Mouse (Mus musculus): ENCODE measurements around the gene Pik3r5. TPM values are rescaled to one million over a fixed set of nuclear protein-coding genes. Genes with fewer than 3 reads are reported as not detected.

Pik3r5 gene
- polyA plus RNA-seq, 1 experiment from 2014 or later, result 0.21 TPM

DNA sequence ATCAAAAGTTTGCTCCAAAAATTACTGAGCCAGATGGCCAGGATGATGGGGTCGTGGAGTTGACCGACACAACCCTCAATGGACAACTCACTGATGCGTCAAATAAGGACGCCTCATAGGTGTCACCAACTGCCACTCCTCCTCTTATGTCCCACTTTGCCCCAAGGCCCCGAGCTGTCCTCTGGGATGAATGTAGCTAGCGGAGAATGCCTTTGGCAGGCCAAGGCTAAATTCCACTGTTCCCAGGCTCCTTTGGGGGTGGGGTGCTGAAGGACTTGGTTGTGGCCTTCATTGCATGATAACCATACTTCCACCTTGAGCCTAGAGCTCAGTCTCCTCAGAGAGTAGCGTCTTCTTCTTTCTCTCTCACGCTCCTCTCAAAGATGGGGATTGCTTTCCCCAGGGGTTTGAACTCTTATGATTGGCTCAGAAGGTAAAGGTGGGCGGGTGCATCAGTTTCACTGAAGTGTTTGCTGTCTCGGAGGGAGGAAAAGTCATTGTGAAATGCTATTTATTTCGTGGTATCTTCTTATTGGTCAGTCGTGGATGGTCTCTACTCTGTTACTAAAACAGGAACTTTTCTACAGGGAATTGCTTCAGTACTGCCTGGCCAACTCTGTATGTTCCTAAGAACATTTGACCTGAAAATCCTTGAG, 11.2 kb downstream of the Pik3r5 start:
- DNase-seq (ENCODE audit: low spot score) (no peak), ATAC-seq (replicated peaks; ENCODE audit: low FRiP score, low read depth) (no peak)
- no peak for TF ChIP-seq CTCF (IDR thresholded peaks at IDR 0.05; ENCODE audit: low read depth)
- Histone ChIP-seq H3K4me3 (replicated peaks; ENCODE audit: low read depth, low read length) (no peak overlapping the region), H3K4me2 (ENCODE audit: low read length) (no peak overlapping the region), H3K9me3 (replicated peaks; ENCODE audit: low read length) (no peaks in the 10 kb centered on the region), H3K36me3 (ENCODE audit: insufficient read depth, low read length) (no peaks in the 10 kb centered on the region), H3K4me1 (replicated peaks; ENCODE audit: insufficient read depth, low read length) (no peaks in the 10 kb centered on the region), H3K27me3 (ENCODE audit: insufficient read depth, low read length) (no peaks in the 10 kb centered on the region), H3K27ac (no peak overlapping the region), H3K9ac (ENCODE audit: low read depth, low read length) (no peak overlapping the region)
- 73% methylated on average over 12 of the region's 12 CpGs for WGBS

- DNase-seq (ENCODE audit: low spot score), result no peak
- no peaks in the 10 kb centered on the region for H3K27me3 ChIP-seq (ENCODE audit: insufficient read depth, low read length)
- peaks cover under 1% of the 10 kb centered on the region; the same call in 1 of the 2 replicates for H3K4me1 ChIP-seq (replicated peaks; ENCODE audit: insufficient read depth, low read length)
- no peak overlapping the region for H3K9ac ChIP-seq (ENCODE audit: low read depth, low read length)
- no peak overlapping the region for H3K4me3 ChIP-seq (replicated peaks; ENCODE audit: low read depth, low read length)
- H3K9me3 ChIP-seq (replicated peaks; ENCODE audit: low read length), result no peaks in the 10 kb centered on the region
- ATAC-seq (replicated peaks; ENCODE audit: low FRiP score, low read depth), result no peak
- no peak overlapping the region for H3K4me2 ChIP-seq (ENCODE audit: low read length)
- H3K27ac ChIP-seq, result no peak overlapping the region
- no peak for TF ChIP-seq CTCF (IDR thresholded peaks at IDR 0.05; ENCODE audit: low read depth)
- H3K36me3 ChIP-seq (ENCODE audit: insufficient read depth, low read length), result no peaks in the 10 kb centered on the region
- 80% methylated on average over 4 of the region's 4 CpGs for WGBS
Observed at GRCm38 (mm10) chr11:68445901-68446300, 14.0 kb downstream of the Pik3r5 start.

DNA sequence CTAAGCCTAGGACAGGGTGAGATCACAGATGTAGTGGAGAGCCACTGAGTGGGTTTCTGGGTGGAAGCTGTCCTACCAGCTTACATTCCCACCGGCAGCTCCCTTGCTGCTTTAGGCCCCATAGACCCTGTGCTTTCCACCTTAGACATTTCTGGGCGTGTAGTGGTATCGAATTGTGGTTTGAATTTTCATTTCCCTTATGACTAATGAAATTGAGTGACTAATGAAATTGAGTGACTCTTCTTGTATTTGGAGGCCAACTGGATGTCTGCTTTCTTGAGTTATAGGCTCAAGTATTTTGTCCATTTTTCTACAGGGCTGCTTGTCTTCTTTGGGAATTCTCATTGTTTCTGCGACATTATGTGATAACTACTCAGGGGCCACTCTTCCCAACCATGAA, 14.6 kb downstream of the Pik3r5 start:
- WGBS, result 92% methylated on average over 4 of the region's 4 CpGs

DNA sequence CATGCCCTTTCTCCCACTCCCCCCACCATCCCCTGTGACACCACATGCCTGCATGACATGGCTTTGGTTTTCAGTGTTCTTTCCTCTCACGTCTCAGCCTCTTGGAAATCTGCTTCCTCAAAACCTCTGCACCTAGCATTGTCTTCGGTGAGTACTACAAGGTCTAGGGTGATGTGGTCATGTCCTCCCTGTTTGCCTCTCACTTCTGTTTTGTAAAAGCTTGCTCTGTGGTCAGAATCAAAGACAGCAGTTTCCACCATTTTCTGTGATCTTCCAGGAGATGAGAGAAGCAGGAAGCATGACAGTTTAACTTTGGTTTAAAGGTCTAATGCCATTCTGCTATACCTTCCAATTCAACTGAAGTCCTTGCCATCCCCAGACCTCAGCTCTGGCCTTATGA, 15.3 kb downstream of the Pik3r5 start:
- H3K4me2 ChIP-seq (ENCODE audit: low read length), result no peak overlapping the region
- ATAC-seq (replicated peaks; ENCODE audit: low FRiP score, low read depth) (no peak), DNase-seq (ENCODE audit: low spot score) (no peak)
- no peak overlapping the region for H3K9ac ChIP-seq (ENCODE audit: low read depth, low read length)
- no peak for TF ChIP-seq CTCF (IDR thresholded peaks at IDR 0.05; ENCODE audit: low read depth)
- no peaks in the 10 kb centered on the region for H3K27me3 ChIP-seq (ENCODE audit: insufficient read depth, low read length)
- no peaks in the 10 kb centered on the region for H3K9me3 ChIP-seq (replicated peaks; ENCODE audit: low read length)
- no peak overlapping the region for H3K27ac ChIP-seq
- H3K4me3 ChIP-seq (replicated peaks; ENCODE audit: low read depth, low read length), result no peak overlapping the region
- H3K36me3 ChIP-seq (ENCODE audit: insufficient read depth, low read length), result no peaks in the 10 kb centered on the region
- 92% methylated on average over 2 of the region's 2 CpGs for WGBS
- H3K4me1 ChIP-seq (replicated peaks; ENCODE audit: insufficient read depth, low read length), result peaks cover 4% of the 10 kb centered on the region; the same call in 1 of the 2 replicates

More for the DNA sequence above, 14.6 kb downstream of the Pik3r5 start:
- Histone ChIP-seq H3K4me3 (replicated peaks; ENCODE audit: low read depth, low read length) (no peak overlapping the region), H3K27ac (no peak overlapping the region), H3K4me2 (ENCODE audit: low read length) (no peak overlapping the region), H3K9ac (ENCODE audit: low read depth, low read length) (no peak overlapping the region), H3K4me1 (replicated peaks; ENCODE audit: insufficient read depth, low read length) (peaks cover 4% of the 10 kb centered on the region; the same call in 1 of the 2 replicates), H3K9me3 (replicated peaks; ENCODE audit: low read length) (no peaks in the 10 kb centered on the region), H3K27me3 (ENCODE audit: insufficient read depth, low read length) (no peaks in the 10 kb centered on the region), H3K36me3 (ENCODE audit: insufficient read depth, low read length) (no peaks in the 10 kb centered on the region)
- DNase-seq (ENCODE audit: low spot score), result no peak
- TF ChIP-seq CTCF (IDR thresholded peaks at IDR 0.05; ENCODE audit: low read depth), result no peak
- ATAC-seq (replicated peaks; ENCODE audit: low FRiP score, low read depth), result no peak

DNA sequence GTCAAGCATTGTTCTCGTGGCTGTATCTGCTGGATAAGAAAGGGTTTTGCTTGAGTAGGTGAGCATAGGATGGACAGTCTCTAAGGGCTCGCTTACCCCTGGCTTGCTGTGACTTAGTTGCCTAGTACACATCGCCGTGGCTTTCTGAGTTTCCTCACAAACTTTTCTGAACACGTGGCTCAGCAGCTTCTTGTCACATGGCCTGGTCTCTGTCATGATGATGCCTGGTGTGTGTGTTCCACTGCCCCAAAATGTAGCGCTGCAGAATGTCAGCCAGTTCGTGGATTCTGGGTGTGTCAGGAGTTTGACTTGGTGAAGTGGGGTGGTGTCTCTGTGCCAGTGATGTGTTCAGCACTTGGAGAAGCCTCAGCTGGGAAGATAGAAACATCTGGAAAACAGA, 16.4 kb downstream of the Pik3r5 start:
- H3K9ac ChIP-seq (ENCODE audit: low read depth, low read length), result no peak overlapping the region
- no peak overlapping the region for H3K4me2 ChIP-seq (ENCODE audit: low read length)
- WGBS, result 84% methylated on average over 7 of the region's 7 CpGs
- H3K4me3 ChIP-seq (replicated peaks; ENCODE audit: low read depth, low read length), result no peak overlapping the region
- H3K27me3 ChIP-seq (ENCODE audit: insufficient read depth, low read length), result no peaks in the 10 kb centered on the region
- no peak for TF ChIP-seq CTCF (IDR thresholded peaks at IDR 0.05; ENCODE audit: low read depth)
- ATAC-seq (replicated peaks; ENCODE audit: low FRiP score, low read depth), result no peak
- peaks cover 4% of the 10 kb centered on the region; the same call in 1 of the 2 replicates for H3K4me1 ChIP-seq (replicated peaks; ENCODE audit: insufficient read depth, low read length)
- H3K9me3 ChIP-seq (replicated peaks; ENCODE audit: low read length), result no peaks in the 10 kb centered on the region
- no peak for DNase-seq (ENCODE audit: low spot score)
- H3K36me3 ChIP-seq (ENCODE audit: insufficient read depth, low read length), result no peaks in the 10 kb centered on the region
- H3K27ac ChIP-seq, result no peak overlapping the region

DNA sequence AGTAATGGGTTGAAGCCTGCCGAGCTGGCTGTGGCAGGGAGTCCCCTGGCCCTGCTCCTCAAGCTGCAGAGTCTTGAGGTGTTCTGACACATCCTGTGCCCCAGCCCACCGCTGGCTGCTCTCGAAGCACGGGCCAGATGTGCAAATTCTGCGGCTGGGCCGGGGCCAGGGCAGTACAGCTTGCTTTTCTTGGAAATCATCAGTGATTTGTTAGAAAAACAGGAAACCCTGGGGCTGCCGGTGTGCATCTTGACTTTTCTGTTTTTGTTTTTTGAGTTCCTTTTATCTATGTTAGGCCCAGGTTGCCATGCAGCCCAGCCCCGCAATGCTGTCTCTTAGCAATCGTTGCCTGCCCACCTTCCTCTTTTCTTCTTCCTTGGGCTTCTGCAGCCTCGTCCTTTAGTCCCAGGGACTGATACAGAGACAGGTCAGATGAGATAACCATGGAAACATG, 19.4 kb downstream of the Pik3r5 start:
- H3K9ac ChIP-seq (ENCODE audit: low read depth, low read length), result no peak overlapping the region
- TF ChIP-seq CTCF (IDR thresholded peaks at IDR 0.05; ENCODE audit: low read depth), result no peak
- 44% methylated on average over 10 of the region's 10 CpGs for WGBS
- ATAC-seq (replicated peaks; ENCODE audit: low FRiP score, low read depth) (no peak), DNase-seq (ENCODE audit: low spot score) (no peak)
- no peak overlapping the region for H3K4me2 ChIP-seq (ENCODE audit: low read length)
- no peaks in the 10 kb centered on the region for H3K27me3 ChIP-seq (ENCODE audit: insufficient read depth, low read length)
- no peak overlapping the region for H3K4me3 ChIP-seq (replicated peaks; ENCODE audit: low read depth, low read length)
- H3K4me1 ChIP-seq (replicated peaks; ENCODE audit: insufficient read depth, low read length), result peaks cover 4% of the 10 kb centered on the region; the same call in 1 of the 2 replicates
- no peak overlapping the region for H3K27ac ChIP-seq
- H3K9me3 ChIP-seq (replicated peaks; ENCODE audit: low read length), result no peaks in the 10 kb centered on the region
- no peaks in the 10 kb centered on the region for H3K36me3 ChIP-seq (ENCODE audit: insufficient read depth, low read length)

Data from kidney, postnatal 0 days (tissue).